In genomic region chr3:147246141-147246540, GRCm38 (mm10) we compare ENCODE assay signal across 27 mouse cellular contexts.
"Had no signal": no experiment of that assay in that cellular context is flagged by ENCODE, and none has a peak within 500 bp of the region (broad histone marks: within the 10 kb centered on the region; RNA-seq: fewer than 3 reads in every experiment).

No protein-coding gene starts in this region.

- DNase-seq: cerebellum, adult 8-10 months; cerebellum, adult 9-10 months; cerebellum, adult 9-11 months; cerebellum, postnatal 10 days; cerebellum, postnatal 14 days; cerebellum, postnatal 25 days; cerebellum, postnatal 36 days; embryo, embryonic 11 days; forebrain, postnatal 0 days; gastrocnemius, adult 2 months; gastrocnemius, postnatal 14 days; gastrocnemius, postnatal 25 days; gastrocnemius, postnatal 36 days; heart, adult 18-20 months; heart, adult 2 months had no signal

- ATAC-seq: forebrain, embryonic 13.5 days; forebrain, embryonic 14.5 days; forebrain, embryonic 15.5 days; forebrain, embryonic 16.5 days; forebrain, postnatal 0 days had no signal

- H3K36me3 ChIP-seq: embryonic facial prominence, embryonic 12.5 days; embryonic facial prominence, embryonic 13.5 days; embryonic facial prominence, embryonic 15.5 days; forebrain, embryonic 10.5 days; forebrain, embryonic 12.5 days; forebrain, embryonic 15.5 days; heart, embryonic 10.5 days had no signal

- H3K27me3 ChIP-seq: embryonic facial prominence, embryonic 12.5 days; embryonic facial prominence, embryonic 13.5 days; embryonic facial prominence, embryonic 15.5 days; forebrain, embryonic 12.5 days; forebrain, embryonic 13.5 days; forebrain, embryonic 15.5 days had no signal

- H3K4me2 ChIP-seq: embryonic facial prominence, embryonic 12.5 days; embryonic facial prominence, embryonic 13.5 days; embryonic facial prominence, embryonic 15.5 days; forebrain, embryonic 12.5 days; forebrain, embryonic 13.5 days; forebrain, embryonic 15.5 days; heart, embryonic 11.5 days had no signal

- H3K27ac ChIP-seq: embryonic facial prominence, embryonic 12.5 days; embryonic facial prominence, embryonic 13.5 days; embryonic facial prominence, embryonic 15.5 days; forebrain, embryonic 10.5 days; forebrain, embryonic 12.5 days; forebrain, embryonic 13.5 days; forebrain, embryonic 15.5 days; gastrocnemius, adult 2 months; heart, adult 2 months; heart, embryonic 10.5 days had no signal

- H3K9me3 ChIP-seq: embryonic facial prominence, embryonic 12.5 days; embryonic facial prominence, embryonic 13.5 days; embryonic facial prominence, embryonic 15.5 days; forebrain, embryonic 10.5 days; forebrain, embryonic 12.5 days; forebrain, embryonic 13.5 days; forebrain, embryonic 15.5 days; heart, embryonic 10.5 days had no signal

- H3K4me3 ChIP-seq: embryonic facial prominence, embryonic 12.5 days; embryonic facial prominence, embryonic 13.5 days; embryonic facial prominence, embryonic 15.5 days; erythroblast, embryonic 14.5 days; forebrain, embryonic 10.5 days; forebrain, embryonic 12.5 days; forebrain, embryonic 13.5 days; forebrain, embryonic 15.5 days; gastrocnemius, adult 2 months; heart, adult 2 months; heart, embryonic 10.5 days had no signal

- H3K4me1 ChIP-seq: embryonic facial prominence, embryonic 13.5 days; embryonic facial prominence, embryonic 15.5 days; forebrain, embryonic 10.5 days; forebrain, embryonic 12.5 days; forebrain, embryonic 13.5 days; heart, embryonic 10.5 days had no signal

- H3K9ac ChIP-seq: embryonic facial prominence, embryonic 12.5 days; embryonic facial prominence, embryonic 13.5 days; embryonic facial prominence, embryonic 15.5 days; forebrain, embryonic 12.5 days; forebrain, embryonic 13.5 days; forebrain, embryonic 15.5 days; forebrain, postnatal 0 days had no signal
